Comparison of ENCODE assay signal across 8 mouse cellular contexts in the genomic region with DNA sequence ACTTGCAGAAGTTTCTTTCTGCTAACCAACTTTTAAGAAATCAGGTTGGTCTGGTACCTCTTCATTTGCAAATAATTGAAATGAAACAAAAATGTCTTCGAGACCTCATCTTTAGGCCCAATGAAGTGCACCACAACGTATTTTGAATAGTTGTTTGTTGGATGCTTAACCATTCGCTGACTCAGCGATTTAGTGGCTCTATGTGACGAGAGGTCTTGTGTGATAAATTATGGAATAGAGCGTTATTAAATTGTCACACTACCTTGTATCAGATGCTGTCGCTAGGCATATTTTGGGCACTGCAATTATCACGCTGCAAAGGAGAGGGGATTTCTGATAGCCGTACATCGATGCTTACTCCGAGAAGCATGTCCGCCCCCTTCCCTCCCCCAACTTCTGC.
DNase-seq lines count a peak whose midpoint lies in the region; ATAC-seq and TF ChIP-seq lines count a peak whose summit lies in the region.
"Had no signal": no experiment of that assay in that cellular context is flagged by ENCODE, and none has a peak within 500 bp of the region (broad histone marks: within the 10 kb centered on the region; RNA-seq: fewer than 3 reads in every experiment).

No protein-coding gene starts in this region.

- H3K27me3 ChIP-seq in lung, embryonic 15.5 days, result peaks cover 2% of the 10 kb centered on the region
- peaks cover 21% of the 10 kb centered on the region for H3K27me3 ChIP-seq in forebrain, embryonic 12.5 days
- H3K27me3 ChIP-seq in limb, embryonic 15.5 days, result 0 out of 2 replicates have a peak, but pooled peaks cover 4% of the 10 kb centered on the region
- H3K27me3 ChIP-seq in stomach, postnatal 0 days (ENCODE audit: control insufficient read depth, insufficient read depth, low read length), result no peaks in the 10 kb centered on the region

- no peaks in the 10 kb centered on the region for H3K36me3 ChIP-seq in lung, embryonic 15.5 days
- no peaks in the 10 kb centered on the region for H3K36me3 ChIP-seq in forebrain, embryonic 12.5 days (replicated peaks)
- H3K36me3 ChIP-seq in limb, embryonic 15.5 days, result no peaks in the 10 kb centered on the region
- H3K36me3 ChIP-seq in stomach, postnatal 0 days (ENCODE audit: control insufficient read depth, insufficient read depth, low read length), result no peaks in the 10 kb centered on the region

- H3K9me3 ChIP-seq in lung, embryonic 15.5 days, result no peaks in the 10 kb centered on the region
- no peaks in the 10 kb centered on the region for H3K9me3 ChIP-seq in forebrain, embryonic 12.5 days
- H3K9me3 ChIP-seq in limb, embryonic 15.5 days, result no peaks in the 10 kb centered on the region
- no peaks in the 10 kb centered on the region for H3K9me3 ChIP-seq in stomach, postnatal 0 days (ENCODE audit: control insufficient read depth, low read length)

- ATAC-seq in lung, embryonic 15.5 days (ENCODE audit: borderline replicate concordance, extremely low read depth, low FRiP score, low TSS enrichment), result no peak
- ATAC-seq in forebrain, embryonic 12.5 days (ENCODE audit: low FRiP score), result no peak
- no peak for ATAC-seq in limb, embryonic 15.5 days (ENCODE audit: insufficient number of reproducible peaks, low FRiP score, low TSS enrichment, low read depth)
- no peak for ATAC-seq in stomach, postnatal 0 days (ENCODE audit: low FRiP score, low TSS enrichment)

- no peak overlapping the region for H3K4me3 ChIP-seq in lung, embryonic 15.5 days
- peak overlapping the region; percentile 36 for H3K4me3 ChIP-seq in forebrain, embryonic 12.5 days (replicated peaks)
- peak overlapping the region; percentile 29 for H3K4me3 ChIP-seq in limb, embryonic 15.5 days
- peak overlapping the region; percentile 18; the same call in 1 of the 2 replicates for H3K4me3 ChIP-seq in stomach, postnatal 0 days (ENCODE audit: low read depth, low read length)

- peak overlapping the region; percentile 52 for H3K4me2 ChIP-seq in lung, embryonic 15.5 days
- H3K4me2 ChIP-seq in forebrain, embryonic 12.5 days, result peak overlapping the region; percentile 55
- H3K4me2 ChIP-seq in limb, embryonic 15.5 days, result peak overlapping the region; percentile 48
- peak overlapping the region; percentile 45 for H3K4me2 ChIP-seq in stomach, postnatal 0 days (replicated peaks; ENCODE audit: low read depth)

- no peak overlapping the region for H3K27ac ChIP-seq in lung, embryonic 15.5 days
- no peak overlapping the region for H3K27ac ChIP-seq in forebrain, embryonic 12.5 days
- no peak overlapping the region for H3K27ac ChIP-seq in limb, embryonic 15.5 days
- no peak overlapping the region for H3K27ac ChIP-seq in stomach, postnatal 0 days (replicated peaks)
- H3K27ac ChIP-seq: macrophage had no signal

- peaks cover 5% of the 10 kb centered on the region; the same call in 1 of the 2 replicates for H3K4me1 ChIP-seq in lung, embryonic 15.5 days
- peaks cover 12% of the 10 kb centered on the region for H3K4me1 ChIP-seq in forebrain, embryonic 12.5 days
- peaks cover 7% of the 10 kb centered on the region; the same call in 1 of the 2 replicates for H3K4me1 ChIP-seq in limb, embryonic 15.5 days
- H3K4me1 ChIP-seq in stomach, postnatal 0 days (replicated peaks; ENCODE audit: control insufficient read depth, insufficient read depth), result no peaks in the 10 kb centered on the region

- no peak for DNase-seq in lung, postnatal 14 days
- no peak for DNase-seq in stomach, postnatal 0 days (ENCODE audit: low spot score)
- DNase-seq in right cerebral cortex, postnatal 4 days, result no peak
- DNase-seq in gastrocnemius, adult 18-20 months (ENCODE audit: low spot score), result no peak

- 20% methylated on average over 12 of the region's 12 CpGs for WGBS in lung, embryonic 15.5 days
- 28% methylated on average over 12 of the region's 12 CpGs for WGBS in forebrain, embryonic 12.5 days
- WGBS in limb, embryonic 15.5 days, result 16% methylated on average over 12 of the region's 12 CpGs
- WGBS in stomach, postnatal 0 days, result 29% methylated on average over 12 of the region's 12 CpGs

- no peak overlapping the region for H3K9ac ChIP-seq in lung, embryonic 15.5 days
- H3K9ac ChIP-seq in forebrain, embryonic 12.5 days, result peak overlapping the region; percentile 29; the same call in 1 of the 2 replicates
- no peak overlapping the region for H3K9ac ChIP-seq in limb, embryonic 15.5 days
- H3K9ac ChIP-seq in stomach, postnatal 0 days (ENCODE audit: low read length), result no peak overlapping the region

- TF ChIP-seq EP300 in stomach, postnatal 0 days (optimal IDR thresholded peaks at IDR 0.05), result no peak

- no peak for TF ChIP-seq CTCF in stomach, postnatal 0 days (IDR thresholded peaks at IDR 0.05; ENCODE audit: low read depth)
